Mouse (Mus musculus) kidney, adult 2 months (tissue): Measurements from ENCODE around the gene Gramd1c.

ENCODE experiments used
- CTCF ChIP-seq: fragments of 200-500 bp; conservative IDR thresholded peaks from 2 replicates; pipeline ENCODE4 v1.5.1; 2011; ENCODE audit warnings: low read depth, mild to moderate bottlenecking, control low read depth, low read length, moderate library complexity, mixed read lengths; ENCODE audit not compliant: insufficient read depth, insufficient read length
- POLR2A ChIP-seq: fragments of 200-500 bp; IDR thresholded peaks from one replicate; pipeline ENCODE4 v1.6.1; 2011; ENCODE audit warnings: low read depth, low read length, control low read depth

- no peak for TF ChIP-seq POLR2A
- TF ChIP-seq CTCF, result no peak
Observed at GRCm38 (mm10) chr16:43972391-43972790, 90.8 kb downstream of the Gramd1c start.
